Mouse (Mus musculus) heart, adult 2 months (tissue): ENCODE results near the gene Pgd.

Source experiments
- CTCF ChIP-seq: fragments of 200-600 bp; IDR thresholded peaks from 2 replicates; pipeline ENCODE4 v1.8.1; 2022; ENCODE audit warnings: antibody characterized with exemption, mild to moderate bottlenecking, moderate library complexity
- EP300 ChIP-seq: fragments of 200-500 bp; IDR thresholded peaks from 2 replicates; pipeline ENCODE4 v1.6.1; 2011; ENCODE audit warnings: low read depth, low read length, control low read depth; ENCODE audit not compliant: insufficient read depth
- POLR2A ChIP-seq: fragments of 200-500 bp; IDR thresholded peaks from 2 replicates; pipeline ENCODE4 v1.6.1; 2011; ENCODE audit warnings: mild to moderate bottlenecking, low read depth, low read length, control low read depth; ENCODE audit not compliant: insufficient read depth

DNA sequence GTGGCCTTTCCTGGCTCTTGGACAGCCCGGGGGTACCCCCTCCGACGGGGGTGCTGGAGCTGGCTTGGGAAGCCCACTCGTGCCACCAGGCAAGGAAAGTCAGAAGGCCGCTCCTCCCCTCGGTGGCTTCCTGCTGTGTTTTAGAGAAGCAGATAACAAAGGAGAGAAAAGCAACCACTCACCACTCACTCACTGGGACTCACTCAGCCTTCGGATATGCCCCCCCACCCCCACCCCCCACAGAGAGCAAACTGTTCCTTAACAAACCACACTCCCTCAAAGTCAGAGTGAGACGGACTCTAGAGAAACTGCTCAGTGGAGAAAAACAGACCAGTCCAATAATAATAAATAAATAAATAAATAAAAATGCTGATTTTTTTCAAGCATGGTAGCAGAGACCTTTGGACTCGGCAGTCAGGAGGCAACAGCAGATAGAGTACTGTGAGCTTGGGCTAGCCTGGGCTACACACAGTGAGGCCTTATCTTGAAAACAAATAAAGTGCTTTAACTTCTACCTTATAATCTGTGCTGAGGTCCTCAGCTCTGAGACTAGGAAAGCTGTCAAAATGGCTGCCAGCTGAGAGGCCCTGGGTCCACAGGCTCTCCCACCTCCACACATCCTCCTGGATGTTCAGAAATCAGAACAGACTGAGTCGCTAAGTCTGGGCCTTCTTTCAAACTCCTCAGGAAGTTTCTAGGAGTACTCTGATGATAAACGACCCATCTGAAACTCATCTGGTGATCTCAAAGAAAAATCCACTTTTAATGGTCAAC lies 41.0 kb downstream of the Pgd start:
- TF ChIP-seq POLR2A: no peak
- no peak for TF ChIP-seq CTCF
- TF ChIP-seq EP300: no peak
